Mouse (Mus musculus): ENCODE measurements at regions not wholly inside any gene's neighbourhood (a gene's known extent, or its start where the extent isn't known, plus 50 kb on each side); places are given as distances from the start of the nearest gene placed in this dataset.

GRCm38 (mm10) chr2:167831076-167832039 lies 100.5 kb upstream of the Ptpn1 start:
- DNase-seq (ENCODE audit: extremely low spot score in 1 of 2, low spot score in 2 of 2): no peak
- intact Hi-C loops (cut with DNase I): no loop called here
- no peak for TF ChIP-seq CTCF (IDR thresholded peaks at IDR 0.05)
- Histone ChIP-seq H3K27ac (no peak overlapping the region), H3K4me3 (no peak overlapping the region)

- intact Hi-C loops (cut with DNase I): no loop called here
- no peak for DNase-seq (ENCODE audit: extremely low spot score in 1 of 2, low spot score in 2 of 2)
- Histone ChIP-seq H3K4me3 (no peak overlapping the region), H3K27ac (no peak overlapping the region)
- no peak for TF ChIP-seq CTCF (IDR thresholded peaks at IDR 0.05)
Measured at GRCm38 (mm10) chr2:167828258-167828657, 103.6 kb upstream of the Ptpn1 start.

DNA sequence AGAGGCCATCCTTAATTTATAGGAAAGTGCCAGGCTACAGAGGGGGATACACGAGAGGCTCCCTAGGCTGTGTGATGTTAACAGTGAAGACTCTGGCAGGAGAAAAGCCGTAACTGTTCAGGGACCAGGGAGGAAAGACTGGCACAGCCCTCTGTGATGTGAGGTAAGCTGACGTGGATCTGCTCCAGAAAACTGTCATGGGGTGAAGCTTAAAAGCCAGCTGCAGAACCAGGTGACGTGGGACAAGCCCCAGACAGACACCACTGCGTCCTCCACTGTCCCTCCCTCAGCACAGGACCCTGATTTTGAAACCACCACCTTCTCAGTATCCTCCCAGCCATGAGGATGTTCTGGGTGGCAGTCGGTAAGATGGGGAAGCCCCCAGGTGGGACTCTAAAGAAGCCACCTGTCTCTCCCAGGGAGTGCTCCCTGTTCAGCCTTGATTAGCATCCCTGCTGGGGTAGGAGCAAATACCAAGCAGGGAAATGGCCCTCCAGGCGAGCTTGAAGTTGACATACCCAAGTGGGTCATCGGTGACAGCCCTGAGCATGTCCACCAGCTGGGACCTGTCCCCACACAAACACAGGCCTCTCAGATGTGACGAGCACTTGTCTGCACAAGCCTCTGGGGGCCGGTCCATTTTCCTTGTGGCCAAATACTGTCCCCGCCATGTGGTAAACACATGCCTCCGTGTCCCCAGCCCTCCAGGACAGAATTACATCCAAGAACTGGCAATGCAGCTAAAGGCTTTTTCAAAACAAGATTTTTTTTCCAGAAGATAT lies 104.7 kb upstream of the Ptpn1 start:
- DNase-seq (ENCODE audit: extremely low spot score in 1 of 2, low spot score in 2 of 2): no peak
- intact Hi-C loops (cut with DNase I): no loop called here
- no peak for TF ChIP-seq CTCF (IDR thresholded peaks at IDR 0.05)
- Histone ChIP-seq H3K27ac (no peak overlapping the region), H3K4me3 (no peak overlapping the region)

DNA sequence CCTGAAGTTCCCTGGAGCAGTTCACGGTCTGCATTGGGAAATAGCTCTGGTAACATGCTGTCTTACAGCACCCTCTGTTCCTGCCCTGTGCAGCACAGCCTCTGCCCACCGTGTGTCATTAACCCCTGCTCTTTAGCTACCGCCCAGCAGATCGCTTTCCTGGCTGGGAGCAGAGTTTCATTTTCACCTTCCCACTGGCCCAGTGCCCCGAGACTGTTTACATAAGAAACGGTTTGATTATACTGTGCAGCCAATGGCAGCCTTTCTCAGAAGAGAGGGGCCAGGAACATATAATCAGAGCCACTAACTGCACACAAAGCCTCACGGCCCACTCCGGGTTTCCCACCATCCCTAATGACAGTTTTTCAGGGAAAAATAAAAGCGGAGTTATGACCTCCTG lies 108.3 kb upstream of the Ptpn1 start:
- intact Hi-C loops (cut with DNase I): no loop called here
- no peak for TF ChIP-seq CTCF (IDR thresholded peaks at IDR 0.05)
- H3K4me3 ChIP-seq: no peak overlapping the region
- DNase-seq (ENCODE audit: extremely low spot score in 1 of 2, low spot score in 2 of 2): no peak
- no peak overlapping the region for H3K27ac ChIP-seq

GRCm38 (mm10) chr2:167823044-167823443 lies 108.8 kb upstream of the Ptpn1 start:
- no peak for TF ChIP-seq CTCF (IDR thresholded peaks at IDR 0.05)
- H3K4me3 ChIP-seq: no peak overlapping the region
- H3K27ac ChIP-seq: no peak overlapping the region
- no peak for DNase-seq (ENCODE audit: extremely low spot score in 1 of 2, low spot score in 2 of 2)
- intact Hi-C loops (cut with DNase I): no loop called here

GRCm38 (mm10) chr2:167821186-167821585 lies 110.7 kb upstream of the Ptpn1 start:
- Histone ChIP-seq H3K27ac (no peak overlapping the region), H3K4me3 (no peak overlapping the region)
- DNase-seq (ENCODE audit: extremely low spot score in 1 of 2, low spot score in 2 of 2): no peak
- intact Hi-C loops (cut with DNase I): no loop called here
- no peak for TF ChIP-seq CTCF (IDR thresholded peaks at IDR 0.05)

GRCm38 (mm10) chr2:167818799-167819198 lies 113.1 kb upstream of the Ptpn1 start:
- H3K4me3 ChIP-seq: no peak overlapping the region
- intact Hi-C loops (cut with DNase I): no loop called here
- no peak for TF ChIP-seq CTCF (IDR thresholded peaks at IDR 0.05)
- no peak for DNase-seq (ENCODE audit: extremely low spot score in 1 of 2, low spot score in 2 of 2)
- no peak overlapping the region for H3K27ac ChIP-seq

DNA sequence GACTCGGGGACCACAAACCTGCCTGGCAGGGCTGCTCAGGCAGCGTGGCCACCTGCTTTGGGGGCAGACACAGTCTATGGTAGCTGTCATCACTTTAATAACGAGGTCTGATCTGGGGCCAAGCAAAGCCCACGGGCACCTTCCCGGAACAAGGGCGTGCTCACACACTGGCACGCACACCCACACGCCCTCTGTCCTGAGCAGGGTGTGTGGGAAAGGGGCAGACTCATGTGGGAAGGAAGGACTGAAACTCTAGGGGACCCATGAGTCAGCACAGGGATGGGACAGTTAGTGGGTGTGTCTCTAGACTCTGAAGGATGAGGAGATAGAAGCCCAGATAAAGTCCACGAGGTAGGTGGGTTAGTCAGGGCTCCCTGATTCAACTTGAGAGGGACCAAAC lies 114.8 kb upstream of the Ptpn1 start:
- no peak for DNase-seq (ENCODE audit: extremely low spot score in 1 of 2, low spot score in 2 of 2)
- TF ChIP-seq CTCF (IDR thresholded peaks at IDR 0.05): no peak
- Histone ChIP-seq H3K4me3 (no peak overlapping the region), H3K27ac (no peak overlapping the region)
- intact Hi-C loops (cut with DNase I): no loop called here

- H3K27ac ChIP-seq: no peak overlapping the region
- no peak for TF ChIP-seq CTCF (IDR thresholded peaks at IDR 0.05)
- intact Hi-C loops (cut with DNase I): no loop called here
- no peak overlapping the region for H3K4me3 ChIP-seq
- DNase-seq (ENCODE audit: extremely low spot score in 1 of 2, low spot score in 2 of 2): no peak
Measured at GRCm38 (mm10) chr2:167815123-167815522, 116.7 kb upstream of the Ptpn1 start.

DNA sequence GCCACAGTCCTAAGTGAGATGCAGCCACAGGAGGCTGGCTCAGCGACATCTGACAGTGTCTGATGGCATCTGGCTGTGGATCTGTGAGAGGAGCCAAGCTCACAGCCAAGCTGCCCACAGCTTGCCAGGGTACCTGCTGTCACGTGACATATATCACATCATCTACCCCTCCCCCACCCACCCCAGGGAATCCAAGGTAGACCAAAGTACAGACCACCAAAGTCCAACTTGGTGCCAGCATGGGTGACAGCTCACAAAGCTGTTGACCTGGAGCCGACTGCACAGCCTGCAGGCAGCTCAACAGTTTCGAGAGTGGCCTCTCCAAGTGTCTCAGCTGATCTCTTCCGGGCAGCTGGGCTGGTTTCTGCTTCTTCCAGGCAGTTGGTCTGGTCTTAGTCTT lies 119.6 kb upstream of the Tmem189 start:
- Histone ChIP-seq H3K4me3 (no peak overlapping the region), H3K27ac (no peak overlapping the region)
- DNase-seq (ENCODE audit: extremely low spot score in 1 of 2, low spot score in 2 of 2): no peak
- TF ChIP-seq CTCF (IDR thresholded peaks at IDR 0.05): no peak
- intact Hi-C loops (cut with DNase I): no loop called here

DNA sequence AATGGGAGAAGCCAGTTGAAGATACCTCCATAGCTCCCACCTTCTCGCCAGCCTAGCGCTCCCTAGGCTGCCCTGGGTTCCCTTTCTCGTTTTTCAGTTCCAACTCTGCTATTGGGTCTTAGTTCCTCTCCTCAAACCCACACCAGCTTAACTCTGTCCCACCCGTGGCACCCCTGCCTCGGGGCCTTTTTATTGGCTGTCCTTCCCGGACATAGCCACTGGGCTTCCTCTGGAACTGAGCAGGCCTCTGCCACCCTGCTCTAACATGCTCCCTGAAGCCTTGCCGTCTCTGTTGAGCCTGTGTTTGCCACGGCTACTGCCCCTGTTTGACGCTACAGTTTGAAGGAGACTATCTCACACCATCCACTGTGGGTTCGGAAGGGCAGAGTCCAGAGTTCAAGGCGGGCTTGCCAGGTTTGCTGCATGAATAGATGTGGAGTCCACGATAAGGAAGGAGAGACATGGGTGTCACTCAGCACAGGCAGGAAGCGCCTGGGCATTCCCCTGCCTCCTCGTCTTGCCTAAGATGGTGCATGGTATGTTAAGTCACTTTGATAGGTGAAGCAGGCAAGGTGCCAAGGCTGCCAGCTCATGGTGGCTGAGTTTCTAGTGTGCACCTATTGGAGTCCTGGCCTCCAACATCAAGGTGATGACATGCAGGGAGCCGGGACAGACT lies 116.1 kb upstream of the Tmem189 start:
- intact Hi-C loops (cut with DNase I): no loop called here
- TF ChIP-seq CTCF (IDR thresholded peaks at IDR 0.05): no peak

More for the DNA sequence above, 116.1 kb upstream of the Tmem189 start:
- no peak overlapping the region for H3K4me3 ChIP-seq
- no peak for DNase-seq (ENCODE audit: extremely low spot score in 1 of 2, low spot score in 2 of 2)
- H3K27ac ChIP-seq: no peak overlapping the region
